Mouse (Mus musculus): ENCODE measurements at regions not wholly inside any gene's neighbourhood (a gene's known extent, or its start where the extent isn't known, plus 50 kb on each side); places are given as distances from the start of the nearest gene placed in this dataset.
"Not testable (repeated sequence)": the region's sequence is repeated elsewhere in the genome, so short reads cannot be mapped to it uniquely, and the experiment has no call there.

DNA sequence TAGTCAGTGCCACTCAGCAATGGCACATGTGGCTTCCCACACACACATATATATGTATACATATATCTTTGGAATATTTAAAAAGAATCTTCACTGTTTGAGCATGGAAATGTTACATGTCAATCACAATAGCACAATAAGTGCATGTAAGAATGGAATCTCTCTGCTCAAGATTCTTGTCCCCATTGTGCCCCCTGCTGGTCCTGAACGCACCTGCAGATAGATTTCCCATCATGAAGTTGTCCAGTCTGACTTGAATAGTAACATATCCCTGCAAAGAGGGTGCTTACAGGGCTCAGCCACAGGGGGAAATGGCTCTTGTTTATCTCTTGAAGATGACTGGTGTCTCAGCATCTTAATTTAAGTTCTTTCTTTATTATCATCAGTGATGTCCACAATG, 770.8 kb upstream of the Zfp386 start:
- not testable (repeated sequence) for DNase-seq (ENCODE audit: inconsistent age in 2 of 2, low spot score in 1 of 2)

DNA sequence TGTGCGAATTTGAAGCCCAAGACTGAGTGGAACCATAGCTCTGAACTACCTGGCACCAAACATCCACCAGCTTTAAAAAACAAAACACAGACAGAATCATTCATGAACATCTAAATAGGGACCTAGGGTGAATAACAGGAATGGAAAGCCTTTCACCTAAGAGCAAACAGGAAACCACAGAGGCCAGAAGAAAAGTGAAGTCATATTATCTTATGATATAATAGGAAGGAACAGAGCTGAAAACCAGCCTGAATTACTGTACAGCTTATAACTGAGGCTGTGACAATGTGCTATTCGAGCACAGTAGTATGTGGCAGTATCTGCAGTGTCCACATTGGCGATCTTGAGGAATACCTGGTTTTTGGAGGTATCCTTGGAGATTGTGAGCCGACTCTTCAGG, 753.8 kb upstream of the Zfp386 start:
- not testable (repeated sequence) for DNase-seq (ENCODE audit: inconsistent age in 2 of 2, low spot score in 1 of 2)

DNA sequence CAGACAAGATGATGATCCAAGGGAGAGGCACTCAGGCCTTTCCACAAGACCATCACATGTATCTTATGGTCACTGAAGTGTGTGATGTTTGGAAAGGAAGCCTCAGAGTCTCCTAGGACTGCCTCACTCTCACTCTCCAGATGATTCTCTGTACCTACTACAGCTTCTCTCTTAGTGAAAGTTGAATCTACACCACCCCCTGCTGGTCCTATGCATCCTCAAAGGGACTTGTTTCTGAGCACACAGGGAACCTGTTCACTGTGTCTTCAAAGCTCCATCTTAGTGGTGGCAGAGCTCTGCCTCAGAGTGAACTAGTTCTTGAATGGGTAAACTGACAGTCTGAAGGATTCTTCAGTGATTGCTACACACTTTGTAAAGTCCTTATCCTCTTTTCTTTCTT, 749.5 kb upstream of the Zfp386 start:
- not testable (repeated sequence) for DNase-seq (ENCODE audit: inconsistent age in 2 of 2, low spot score in 1 of 2)

DNA sequence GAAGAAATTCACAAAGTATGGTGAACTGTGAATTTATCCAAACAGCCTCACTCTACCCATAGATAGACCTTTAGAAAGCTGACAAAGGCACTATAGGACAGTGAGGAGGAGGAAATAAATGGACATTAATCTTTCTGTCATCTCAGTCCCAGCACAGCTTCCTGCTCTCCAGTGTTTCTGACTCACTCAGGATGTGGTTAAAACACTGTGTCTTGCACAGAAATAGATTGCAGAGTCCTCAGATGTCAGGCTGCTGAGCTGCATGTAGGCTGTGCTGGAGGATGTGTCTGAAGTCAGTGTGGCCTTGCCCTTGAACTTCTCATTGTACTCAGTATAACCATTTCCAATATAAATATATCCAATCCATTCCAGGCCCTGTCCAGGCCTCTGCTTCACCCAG, 735.6 kb upstream of the Zfp386 start:
- peak; percentile 58 to 72 for DNase-seq (ENCODE audit: inconsistent age in 2 of 2, low spot score in 1 of 2)

- not testable (repeated sequence) for DNase-seq (ENCODE audit: inconsistent age in 2 of 2, low spot score in 1 of 2)
Measured at GRCm38 (mm10) chr12:115312604-115313003, 734.9 kb upstream of the Zfp386 start.

DNA sequence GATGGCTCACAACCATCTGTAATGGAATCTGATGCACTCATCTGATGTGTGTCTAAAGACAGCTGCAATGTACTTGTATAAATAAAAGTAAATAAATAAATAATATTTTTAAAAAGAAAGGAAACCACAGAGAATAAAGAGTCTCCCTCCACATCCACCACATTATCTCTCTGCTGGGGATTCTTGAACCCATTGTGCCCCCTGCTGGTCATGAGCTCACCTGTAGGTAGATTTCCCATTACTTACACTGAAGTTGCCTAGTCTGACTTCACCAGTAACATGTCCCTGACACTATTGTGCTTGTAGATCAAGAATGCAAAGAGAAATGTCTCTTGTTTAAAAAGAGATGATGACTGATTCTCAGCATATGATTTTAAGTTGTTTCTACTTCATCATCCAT, 726.9 kb upstream of the Zfp386 start:
- DNase-seq (ENCODE audit: inconsistent age in 2 of 2, low spot score in 1 of 2) = peak; percentile 46 to 82

DNA sequence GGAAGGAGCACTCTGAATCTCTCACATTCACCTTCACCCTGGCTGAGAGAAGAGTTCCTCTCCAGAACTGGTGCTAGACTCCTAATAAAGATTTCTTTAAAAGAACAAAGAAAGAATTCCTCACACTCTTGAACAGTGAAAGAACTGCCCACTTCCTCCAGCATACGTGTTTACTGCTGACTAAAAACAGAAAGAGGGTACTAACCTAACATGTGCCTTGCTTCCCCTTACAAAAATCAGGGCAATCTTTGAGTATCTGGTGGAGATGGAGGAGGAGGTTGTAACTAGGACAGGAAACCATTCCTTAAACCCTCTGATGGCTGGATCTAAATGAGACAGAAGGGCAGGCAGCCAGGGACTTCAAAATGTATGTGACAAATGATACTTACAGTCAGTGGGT, 719.1 kb upstream of the Zfp386 start:
- DNase-seq (ENCODE audit: inconsistent age in 2 of 2, low spot score in 1 of 2) = no peak

GRCm38 (mm10) chr12:115334770-115335169, 712.8 kb upstream of the Zfp386 start:
- DNase-seq (ENCODE audit: inconsistent age in 2 of 2, low spot score in 1 of 2) = not testable (repeated sequence)

DNA sequence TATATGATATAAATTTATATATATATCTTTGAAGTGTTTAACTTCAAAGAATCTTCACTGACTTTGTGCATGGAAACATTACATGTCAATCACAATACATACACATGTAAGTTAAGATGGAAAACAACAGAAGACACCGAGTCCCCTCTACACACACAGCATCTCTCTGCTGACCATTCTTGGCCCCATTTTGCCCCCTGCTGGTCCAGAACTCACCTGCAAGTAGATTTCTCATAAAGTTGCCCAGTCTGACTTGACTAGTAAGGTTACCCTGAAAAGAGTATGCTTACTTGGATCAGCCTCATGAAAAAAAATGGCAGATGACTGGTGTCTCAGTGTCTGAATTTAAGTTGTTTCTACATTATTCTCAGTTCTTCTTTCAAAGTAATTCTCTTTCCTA, 710.9 kb upstream of the Zfp386 start:
- DNase-seq (ENCODE audit: inconsistent age in 2 of 2, low spot score in 1 of 2) = peak in 1 of 2 experiments; percentile 28

- not testable (repeated sequence) for DNase-seq (ENCODE audit: inconsistent age in 2 of 2, low spot score in 1 of 2)
Measured at GRCm38 (mm10) chr12:115346112-115346511, 701.4 kb upstream of the Zfp386 start.

- peak in 1 of 2 experiments; percentile 34 for DNase-seq (ENCODE audit: inconsistent age in 2 of 2, low spot score in 1 of 2)
Measured at GRCm38 (mm10) chr12:115359050-115359449, 688.5 kb upstream of the Zfp386 start.

- DNase-seq (ENCODE audit: inconsistent age in 2 of 2, low spot score in 1 of 2) = not testable (repeated sequence)
Measured at GRCm38 (mm10) chr12:115365628-115366027, 681.9 kb upstream of the Zfp386 start.

DNA sequence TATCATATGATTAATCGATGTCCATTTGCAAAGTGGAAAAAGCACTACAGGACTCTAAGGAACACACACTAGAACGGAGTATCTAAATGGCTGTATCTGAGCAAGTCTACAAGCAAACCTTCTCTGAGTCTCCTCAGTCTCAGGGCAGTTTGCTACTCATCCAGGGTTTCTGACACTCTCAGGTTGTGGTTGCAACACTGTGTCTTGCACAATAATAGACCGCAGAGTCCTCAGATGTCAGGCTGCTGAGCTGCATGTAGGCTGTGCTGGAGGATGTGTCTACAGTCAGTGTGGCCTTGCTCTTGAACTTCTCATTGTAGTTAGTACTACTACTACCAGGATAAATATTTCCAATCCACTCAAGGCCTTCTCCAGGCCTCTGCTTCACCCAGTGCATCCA, 675.7 kb upstream of the Zfp386 start:
- peak; percentile 4 to 68 for DNase-seq (ENCODE audit: inconsistent age in 2 of 2, low spot score in 1 of 2)

DNA sequence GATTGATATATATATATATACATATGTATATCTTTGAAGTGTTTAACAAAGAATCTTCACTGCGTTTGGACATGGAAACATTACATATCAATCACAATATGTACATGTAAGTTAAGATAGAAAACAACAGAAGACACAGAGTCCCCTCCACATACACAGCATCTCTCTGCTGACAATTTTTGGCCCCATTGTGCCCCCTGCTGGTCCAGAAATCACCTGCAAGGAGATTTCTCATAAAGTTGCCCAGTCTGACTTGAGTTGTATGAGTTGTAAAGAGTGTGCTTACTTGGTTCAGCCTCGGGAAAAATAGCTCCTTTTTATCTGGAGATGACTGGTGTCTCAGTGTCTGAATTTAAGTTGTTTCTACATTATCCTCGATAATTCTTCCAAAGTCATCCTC, 674.5 kb upstream of the Zfp386 start:
- DNase-seq (ENCODE audit: inconsistent age in 2 of 2, low spot score in 1 of 2) = peak; percentile 7 to 57

GRCm38 (mm10) chr12:115386479-115386878, 661.0 kb upstream of the Zfp386 start:
- DNase-seq (ENCODE audit: inconsistent age in 2 of 2, low spot score in 1 of 2) = peak; percentile 7 to 65

DNA sequence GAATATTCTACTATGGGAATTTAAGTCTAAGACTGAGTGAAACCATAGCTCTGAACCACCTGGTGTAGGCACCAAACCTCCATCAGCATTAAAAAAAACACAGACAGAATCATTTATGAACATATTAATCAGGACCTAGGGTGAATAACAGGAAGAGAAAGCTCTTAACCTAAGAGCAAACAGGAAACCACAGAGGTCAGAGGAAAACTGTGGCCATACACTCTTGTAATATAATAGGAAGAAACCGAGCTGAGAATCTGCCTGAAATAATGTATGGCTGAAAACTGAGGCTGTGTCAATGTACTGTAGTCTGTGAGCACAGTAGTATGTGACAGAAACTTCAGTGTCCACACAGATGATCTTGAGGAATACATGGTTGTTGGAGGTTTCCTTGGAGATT, 643.4 kb upstream of the Zfp386 start:
- DNase-seq (ENCODE audit: inconsistent age in 2 of 2, low spot score in 1 of 2) = no peak

DNA sequence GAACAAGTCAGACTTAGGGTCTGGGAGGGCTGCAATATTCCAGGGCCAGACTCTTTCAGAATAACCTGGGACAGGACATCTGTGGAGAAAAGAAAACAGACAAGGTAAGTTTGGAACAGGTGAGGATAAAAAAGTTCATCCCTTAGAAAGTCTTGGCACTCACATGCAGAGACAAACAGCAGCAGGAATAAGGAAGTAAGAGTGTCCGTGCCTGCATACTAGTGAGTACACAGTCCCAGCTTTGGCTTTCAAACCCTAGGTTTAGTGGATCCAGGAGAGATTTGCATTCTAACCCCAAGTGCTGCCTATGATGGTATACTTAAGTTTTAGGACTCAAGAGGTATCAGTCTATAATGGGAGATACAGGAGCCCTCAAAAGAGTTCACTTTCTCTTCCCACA, 642.9 kb upstream of the Zfp386 start:
- DNase-seq (ENCODE audit: inconsistent age in 2 of 2, low spot score in 1 of 2) = no peak

DNA sequence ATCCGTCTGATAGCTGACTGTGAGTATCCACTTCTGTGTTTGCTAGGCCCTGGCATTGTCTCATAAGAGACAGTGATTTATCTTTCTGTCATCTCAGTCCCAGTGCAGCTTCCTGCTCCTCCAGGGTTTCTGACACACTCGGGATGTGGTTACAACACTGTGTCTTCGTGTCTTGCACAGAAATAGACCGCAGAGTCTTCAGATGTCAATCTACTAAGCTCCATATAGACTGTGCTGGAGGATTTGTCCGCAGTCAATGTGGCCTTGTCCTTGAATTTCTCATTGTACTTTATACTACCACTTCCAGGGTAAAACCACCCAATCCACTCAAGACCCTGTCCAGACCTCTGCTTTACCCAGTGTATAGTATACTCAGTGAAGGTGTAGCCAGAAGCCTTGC, 601.3 kb upstream of the Zfp386 start:
- DNase-seq (ENCODE audit: inconsistent age in 2 of 2, low spot score in 1 of 2) = not testable (repeated sequence)

GRCm38 (mm10) chr12:115452626-115453025, 594.9 kb upstream of the Zfp386 start:
- peak in 1 of 2 experiments; percentile 30 for DNase-seq (ENCODE audit: inconsistent age in 2 of 2, low spot score in 1 of 2)

GRCm38 (mm10) chr12:115464777-115465176, 582.7 kb upstream of the Zfp386 start:
- not testable (repeated sequence) for DNase-seq (ENCODE audit: inconsistent age in 2 of 2, low spot score in 1 of 2)

GRCm38 (mm10) chr12:115468015-115468414, 579.5 kb upstream of the Zfp386 start:
- not testable (repeated sequence) for DNase-seq (ENCODE audit: inconsistent age in 2 of 2, low spot score in 1 of 2)

GRCm38 (mm10) chr12:115468569-115468968, 579.0 kb upstream of the Zfp386 start:
- not testable (repeated sequence) for DNase-seq (ENCODE audit: inconsistent age in 2 of 2, low spot score in 1 of 2)

GRCm38 (mm10) chr12:115498865-115499264, 548.7 kb upstream of the Zfp386 start:
- DNase-seq (ENCODE audit: inconsistent age in 2 of 2, low spot score in 1 of 2) = peak in 1 of 2 experiments; percentile 17

DNA sequence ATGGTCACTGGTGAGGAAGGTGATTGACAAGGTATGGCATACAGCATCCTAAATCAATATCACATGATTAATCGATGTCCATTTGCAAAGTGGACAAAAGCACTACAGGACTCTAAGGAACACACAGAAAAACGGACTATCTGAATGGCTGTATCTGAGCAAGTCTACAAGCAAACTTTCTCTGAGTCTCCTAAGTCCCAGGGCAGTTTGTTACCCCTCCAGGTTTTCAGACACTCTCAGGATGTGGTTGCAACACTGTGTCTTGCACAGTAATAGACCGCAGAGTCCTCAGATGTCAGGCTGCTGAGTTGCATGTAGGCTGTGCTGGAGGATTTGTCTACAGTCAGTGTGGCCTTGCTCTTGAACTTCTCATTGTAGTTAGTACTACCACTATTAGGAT, 540.2 kb upstream of the Zfp386 start:
- peak in 1 of 2 experiments; percentile 27 for DNase-seq (ENCODE audit: inconsistent age in 2 of 2, low spot score in 1 of 2)
